Mouse (Mus musculus) C2C12 (cell line): ENCODE data around the gene Pax3. TPM values are rescaled to one million over a fixed set of nuclear protein-coding genes. Genes with fewer than 3 reads are reported as not detected.

Experiments used
- H3K27me3 ChIP-seq: one replicate; pipeline ENCODE4 v1.6.1; 2011; ENCODE audit not compliant: control insufficient read depth, insufficient read depth, insufficient read length
- H3K36me3 ChIP-seq: one replicate; pipeline ENCODE4 v1.6.1; 2011; ENCODE audit not compliant: control insufficient read depth, insufficient read depth
- H3K4me3 ChIP-seq: one replicate; pipeline ENCODE4 v1.5.1; 2011; ENCODE audit warnings: mild to moderate bottlenecking, control low read depth; ENCODE audit not compliant: poor library complexity, insufficient read depth, severe bottlenecking
- H3K79me2 ChIP-seq: one replicate; pipeline ENCODE4 v1.6.1; 2011; ENCODE audit not compliant: control insufficient read depth, insufficient read depth
- H3K79me3 ChIP-seq: one replicate; pipeline ENCODE4 v1.6.1; 2011; ENCODE audit warnings: low read depth, control low read depth
- H3ac ChIP-seq: one replicate; pipeline ENCODE3; 2011; ENCODE audit warnings: low read depth; ENCODE audit not compliant: control insufficient read depth, insufficient read length
- CEBPB ChIP-seq: IDR thresholded peaks from one replicate; pipeline ENCODE4 v1.6.1; 2011; ENCODE audit warnings: low read depth, mild to moderate bottlenecking, control low read depth, moderate library complexity
- CTCF ChIP-seq: IDR thresholded peaks from one replicate; pipeline ENCODE4 v1.5.1; 2011; ENCODE audit not compliant: control insufficient read depth, insufficient read depth, insufficient read length
- FOSL1 ChIP-seq: IDR thresholded peaks from one replicate; pipeline ENCODE4 v1.8.0; 2011; ENCODE audit warnings: mild to moderate bottlenecking, low read length; ENCODE audit not compliant: poor library complexity, insufficient read depth, severe bottlenecking
- MAX ChIP-seq: IDR thresholded peaks from one replicate; pipeline ENCODE4 v1.6.1; 2011; ENCODE audit warnings: mild to moderate bottlenecking, control low read depth
- MYOD1 ChIP-seq: IDR thresholded peaks from one replicate; pipeline ENCODE4 v1.6.1; 2011; ENCODE audit warnings: low read depth; ENCODE audit not compliant: control insufficient read depth, insufficient read length
- MYOG ChIP-seq: IDR thresholded peaks from one replicate; pipeline ENCODE4 v1.6.1; 2011; ENCODE audit not compliant: control insufficient read depth, insufficient read length; ENCODE audit errors: extremely low read depth
- USF1 ChIP-seq: IDR thresholded peaks from one replicate; pipeline ENCODE4 v1.6.1; 2011; ENCODE audit warnings: low read depth, mild to moderate bottlenecking, control low read depth, moderate library complexity
- polyA plus RNA-seq: library from polyadenylated mRNA; unstranded; fragments of >200 nt; fragmentation: generic; extraction: Trizol; gene quantifications from one replicate; pipeline ENCODE4 v1.2.1, GENCODE M21; 2012; ENCODE audit warnings: missing spikeins

Gene Pax3
- polyA plus RNA-seq, 1 experiment = 0.23 TPM

- TF ChIP-seq MYOD1 (no peak), FOSL1 (no peak), CEBPB (no peak), USF1 (no peak), MYOG (no peak), MAX (no peak), CTCF (no peak)
- no peaks in the 10 kb centered on the region for H3K27me3 ChIP-seq
Measured at GRCm38 (mm10) chr1:78171671-78172070, 25.3 kb downstream of the Pax3 start.

GRCm38 (mm10) chr1:78170771-78171170 is 26.2 kb downstream of the Pax3 start:
- H3K4me3 ChIP-seq = no peak overlapping the region
- no peaks in the 10 kb centered on the region for H3K79me2 ChIP-seq
- H3K79me3 ChIP-seq = no peaks in the 10 kb centered on the region
- no peaks in the 10 kb centered on the region for H3K27me3 ChIP-seq
- TF ChIP-seq FOSL1 (no peak), MYOD1 (no peak), USF1 (no peak), MAX (no peak), MYOG (no peak), CEBPB (no peak), CTCF (no peak)
- no peak overlapping the region for H3ac ChIP-seq
- no peaks in the 10 kb centered on the region for H3K36me3 ChIP-seq

More at GRCm38 (mm10) chr1:78171671-78172070, 25.3 kb downstream of the Pax3 start:
- Histone ChIP-seq H3K79me3 (no peaks in the 10 kb centered on the region), H3ac (no peak overlapping the region), H3K36me3 (no peaks in the 10 kb centered on the region), H3K4me3 (no peak overlapping the region), H3K79me2 (no peaks in the 10 kb centered on the region)

- no peaks in the 10 kb centered on the region for H3K79me2 ChIP-seq
- TF ChIP-seq MAX (no peak), MYOD1 (no peak), FOSL1 (no peak), MYOG (no peak), CTCF (no peak), CEBPB (no peak), USF1 (no peak)
Measured at GRCm38 (mm10) chr1:78168796-78169195, 28.1 kb downstream of the Pax3 start.

GRCm38 (mm10) chr1:78167577-78168286 is 29.2 kb downstream of the Pax3 start:
- no peak overlapping the region for H3K4me3 ChIP-seq
- H3K36me3 ChIP-seq = no peaks in the 10 kb centered on the region
- TF ChIP-seq FOSL1 = no peak
- TF ChIP-seq CEBPB = no peak
- TF ChIP-seq USF1 = no peak
- TF ChIP-seq CTCF = no peak
- no peak for TF ChIP-seq MAX
- no peak for TF ChIP-seq MYOG
- no peak for TF ChIP-seq MYOD1
- H3K79me3 ChIP-seq = no peaks in the 10 kb centered on the region
- H3K27me3 ChIP-seq = no peaks in the 10 kb centered on the region
- no peaks in the 10 kb centered on the region for H3K79me2 ChIP-seq
- H3ac ChIP-seq = no peak overlapping the region

More at GRCm38 (mm10) chr1:78168796-78169195, 28.1 kb downstream of the Pax3 start:
- Histone ChIP-seq H3ac (no peak overlapping the region), H3K4me3 (no peak overlapping the region), H3K79me3 (no peaks in the 10 kb centered on the region), H3K27me3 (no peaks in the 10 kb centered on the region), H3K36me3 (no peaks in the 10 kb centered on the region)

- Histone ChIP-seq H3K4me3 (no peak overlapping the region), H3K27me3 (no peaks in the 10 kb centered on the region), H3K79me3 (no peaks in the 10 kb centered on the region), H3K36me3 (no peaks in the 10 kb centered on the region), H3ac (no peak overlapping the region), H3K79me2 (no peaks in the 10 kb centered on the region)
- TF ChIP-seq MYOG (no peak), CEBPB (no peak)
Measured at GRCm38 (mm10) chr1:78161745-78162144, 35.2 kb downstream of the Pax3 start.

DNA sequence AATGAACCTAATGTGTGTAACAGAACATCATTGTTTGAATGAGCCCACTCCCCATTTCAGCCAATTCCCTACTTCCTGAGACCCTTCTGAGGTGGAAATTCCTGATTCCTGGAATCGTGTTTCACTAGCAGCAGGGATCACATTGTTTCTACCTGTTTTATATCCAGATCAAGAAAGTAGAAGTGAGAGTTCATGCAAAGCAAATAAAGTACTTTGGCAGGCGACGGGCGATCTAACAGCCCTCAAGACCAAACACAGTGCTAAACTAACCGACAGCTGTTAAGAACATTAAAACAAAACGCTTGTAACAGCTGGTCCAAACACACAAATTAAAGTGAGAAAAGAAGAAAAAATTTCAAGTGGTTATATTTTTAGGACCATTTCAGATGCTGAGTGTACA is 39.0 kb downstream of the Pax3 start:
- H3K27me3 ChIP-seq = no peaks in the 10 kb centered on the region
- no peak overlapping the region for H3K4me3 ChIP-seq
- no peak overlapping the region for H3ac ChIP-seq
- no peaks in the 10 kb centered on the region for H3K79me3 ChIP-seq
- no peaks in the 10 kb centered on the region for H3K36me3 ChIP-seq
- TF ChIP-seq MAX (no peak), MYOD1 (no peak), CEBPB (no peak), MYOG (no peak), FOSL1 (no peak), CTCF (no peak), USF1 (no peak)
- H3K79me2 ChIP-seq = no peaks in the 10 kb centered on the region
